Mouse (Mus musculus) layer of hippocampus, postnatal 10 days (tissue): ENCODE results near the gene Csad. TPM values are rescaled to one million over a fixed set of nuclear protein-coding genes. Genes with fewer than 3 reads are reported as not detected.
"Not testable (repeated sequence)": the region's sequence is repeated elsewhere in the genome, so short reads cannot be mapped to it uniquely, and the experiment has no call there.

Source experiments
- DNase-seq, 2 experiments: peaks; one replicate each; pipeline ENCODE4 v3.0.0; 2021; ENCODE audit warnings: low spot score in 2 of 2
- total RNA-seq, 2 experiments: library from RNA; stranded (reverse); gene quantifications; 2 replicates each; pipeline ENCODE4 v1.2.3; 2021

Csad gene
- total RNA-seq, 2 experiments from 2014 or later, result 33.0 to 38.7 TPM

- DNase-seq, result no peak
These were observed 38.9 kb downstream of the Csad start for GRCm38 (mm10) chr15:102165468-102166100.

- DNase-seq, result no peak
These were observed 40.4 kb downstream of the Csad start for GRCm38 (mm10) chr15:102163900-102164693.

GRCm38 (mm10) chr15:102160415-102161060, 44.0 kb downstream of the Csad start:
- DNase-seq, result no peak

DNA sequence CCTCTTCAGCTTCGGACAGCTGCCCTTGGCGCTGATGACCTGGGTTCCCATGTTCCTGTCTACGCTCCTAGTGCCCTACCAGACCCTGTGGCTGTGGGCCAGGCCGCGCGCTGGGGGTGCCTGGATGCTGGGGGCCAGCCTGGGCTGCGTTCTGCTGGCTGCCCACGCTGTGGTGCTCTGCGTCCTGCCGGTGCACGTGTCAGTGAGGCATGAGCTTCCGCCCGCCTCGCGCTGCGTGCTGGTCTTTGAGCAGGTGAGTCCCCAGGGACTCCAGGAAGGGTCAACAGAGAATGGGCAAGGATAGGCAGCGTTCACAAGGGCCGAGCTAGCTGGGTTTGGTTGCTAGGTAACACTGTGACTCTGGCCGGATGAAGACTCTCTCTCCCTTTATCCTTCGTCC, 47.7 kb downstream of the Csad start:
- no peak for DNase-seq

DNA sequence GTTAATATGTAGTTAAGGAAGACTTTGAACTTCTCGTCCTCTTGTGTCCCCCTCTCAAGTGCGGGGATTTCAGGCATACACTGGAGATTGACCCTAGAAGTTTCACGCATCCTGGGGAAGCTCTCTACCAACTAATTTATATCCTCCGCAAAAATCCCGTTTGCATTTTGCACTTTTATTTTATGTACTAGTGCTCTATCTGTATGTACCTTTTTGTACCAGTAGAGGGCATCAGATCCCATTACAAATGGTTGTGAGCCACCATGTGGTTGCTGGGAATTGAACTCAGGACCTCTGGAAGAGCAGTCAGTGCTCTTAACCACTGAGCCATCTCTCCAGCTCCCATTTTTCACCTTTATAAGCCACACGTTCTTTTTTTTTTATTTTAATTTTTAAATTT, 49.5 kb downstream of the Csad start:
- DNase-seq, result not testable (repeated sequence)

GRCm38 (mm10) chr15:102152646-102153045, 51.9 kb downstream of the Csad start:
- no peak for DNase-seq

DNA sequence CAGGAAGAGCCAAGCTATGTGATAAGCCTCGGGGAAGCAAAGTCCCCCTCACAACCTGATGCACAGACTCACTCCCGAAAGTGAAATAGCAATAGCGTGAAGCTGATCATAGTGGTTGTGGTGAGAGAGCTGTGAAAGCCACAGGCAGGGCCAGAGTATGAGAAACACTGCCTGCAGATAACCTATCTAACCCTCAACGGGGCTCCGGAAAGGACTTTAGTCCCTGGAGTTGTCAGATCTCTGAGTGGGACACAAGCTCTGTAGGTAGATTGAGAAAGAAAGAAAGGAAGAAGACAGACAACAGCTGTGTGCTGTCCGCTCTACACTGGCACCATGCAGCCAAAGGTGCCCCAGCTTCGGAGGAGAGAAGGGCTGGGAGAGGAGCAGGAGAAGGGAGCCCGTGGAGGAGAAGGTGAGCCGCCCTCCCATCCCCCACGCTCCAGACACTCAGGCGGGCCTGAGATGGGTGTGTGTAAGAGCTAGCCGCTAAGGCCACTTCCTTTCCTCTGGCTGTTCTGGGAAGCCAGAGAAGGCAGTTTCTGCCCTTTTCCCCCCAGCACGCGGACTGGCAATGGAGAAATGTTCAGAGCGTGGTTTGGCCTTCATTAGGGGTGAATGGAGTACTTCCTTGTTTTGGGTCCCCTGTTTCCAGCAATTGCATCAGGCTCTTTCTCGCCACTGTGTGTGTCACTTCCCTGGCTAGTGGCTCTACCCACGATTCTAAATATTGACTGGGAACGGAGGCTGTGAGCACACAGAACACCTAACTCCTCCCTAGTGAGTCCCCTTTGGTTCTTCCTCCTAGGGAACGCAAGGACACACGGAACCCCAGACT, 54.0 kb downstream of the Csad start, which contains the start of gene Soat2:
TSS of gene Soat2 (plus strand) at position 226 of the 835 bp plus-strand sequence.
- no peak for DNase-seq

- no peak for DNase-seq
These were observed 55.0 kb downstream of the Csad start for GRCm38 (mm10) chr15:102149561-102149960.

- no peak for DNase-seq
These were observed 56.7 kb downstream of the Csad start for GRCm38 (mm10) chr15:102147674-102148402.

DNA sequence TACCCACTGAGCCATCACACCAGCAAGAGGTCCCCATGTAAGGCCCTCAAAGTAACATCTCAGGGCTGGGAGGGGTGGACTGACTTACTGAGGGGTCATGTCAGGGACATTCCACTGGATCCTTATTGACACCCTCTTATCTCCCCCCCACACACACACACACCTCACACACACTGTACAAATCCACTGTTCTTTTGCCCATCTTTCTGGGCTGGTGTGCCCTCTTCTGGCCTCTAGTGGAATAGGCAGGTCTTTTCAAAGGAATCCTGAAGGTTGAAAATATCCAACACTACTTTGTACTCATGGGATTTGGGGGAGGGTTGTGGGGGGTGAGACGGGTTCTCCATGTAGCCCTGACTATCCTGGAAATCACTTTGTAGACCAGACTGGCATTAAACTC, 57.6 kb downstream of the Csad start:
- DNase-seq, result peak; percentile 42 to 68

DNA sequence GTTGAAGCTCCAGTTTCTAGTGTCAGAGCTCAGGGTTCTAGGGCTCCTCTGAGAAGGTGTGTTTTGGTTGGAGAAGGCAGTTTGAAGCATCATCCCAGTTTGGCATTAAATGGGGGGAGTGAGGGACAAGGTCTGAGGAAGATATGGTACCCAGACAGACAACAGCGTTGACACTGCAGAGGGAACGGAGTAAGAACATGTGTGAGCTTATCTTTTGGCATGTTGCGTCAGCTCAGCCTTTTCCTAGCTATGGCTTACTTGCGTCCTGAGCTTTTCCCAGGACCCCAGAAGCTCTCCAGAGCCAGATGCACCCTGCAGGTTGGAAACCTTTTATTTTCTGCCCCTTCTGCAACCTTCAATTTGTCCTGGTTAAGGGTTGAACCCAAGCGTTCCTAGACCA, 58.4 kb downstream of the Csad start:
- DNase-seq, result no peak

GRCm38 (mm10) chr15:102145330-102145729, 59.2 kb downstream of the Csad start:
- no peak for DNase-seq

- DNase-seq, result no peak
These were observed 59.8 kb downstream of the Csad start for GRCm38 (mm10) chr15:102144726-102145125.

- DNase-seq, result no peak
These were observed 60.2 kb downstream of the Csad start, which contains the start of gene Igfbp6 for GRCm38 (mm10) chr15:102144274-102144711. Gene Igfbp6 (plus strand): TSS chr15:102144362.

- no peak for DNase-seq
These were observed 61.3 kb downstream of the Csad start for GRCm38 (mm10) chr15:102142914-102143912.

GRCm38 (mm10) chr15:102141120-102141519, 63.4 kb downstream of the Csad start:
- DNase-seq, result no peak

GRCm38 (mm10) chr15:102136129-102136758, 68.3 kb downstream of the Csad start, which contains the start of gene Spryd3:
Gene Spryd3 (minus strand): TSS chr15:102136234.
- DNase-seq, result peak; percentile 99 to 100

DNA sequence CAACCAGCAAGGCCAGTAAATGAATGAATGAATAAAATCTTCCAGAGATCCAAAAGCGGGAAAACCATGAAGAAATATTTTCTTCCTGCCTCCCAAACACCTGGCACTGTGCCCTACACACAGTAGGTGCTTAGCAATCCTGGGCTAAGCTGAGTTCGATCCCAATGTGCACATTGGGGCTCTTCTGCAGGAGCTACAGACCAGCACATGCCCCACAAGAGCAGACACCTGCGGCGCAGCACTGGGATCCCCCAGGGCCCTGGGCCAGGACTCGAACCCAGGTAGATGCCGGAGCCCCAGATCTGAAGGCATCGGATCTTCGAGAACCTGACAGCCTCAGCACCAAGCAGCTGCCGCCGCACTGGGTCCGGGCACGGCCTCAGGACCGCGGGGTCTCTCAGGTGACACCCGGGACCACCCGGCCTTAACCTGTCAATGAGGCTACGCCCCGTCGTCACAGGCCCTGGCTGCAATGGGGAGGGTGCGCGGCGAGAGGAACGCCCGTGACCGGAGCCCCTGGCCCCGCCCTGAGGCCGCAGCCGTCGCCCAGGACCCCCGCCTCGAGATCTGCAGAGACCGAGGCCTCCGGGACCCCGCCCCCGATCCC, 68.9 kb downstream of the Csad start:
- no peak for DNase-seq
